Mouse (Mus musculus) kidney, adult 2 months (tissue): Measurements from ENCODE around the gene Cic. TPM values are rescaled to one million over a fixed set of nuclear protein-coding genes. Genes with fewer than 3 reads are reported as not detected.

ENCODE experiments used
- DNase-seq: peaks from one replicate; pipeline ENCODE4 v3.0.0; 2021
- H3K27ac ChIP-seq: fragments of 200-500 bp; 2 replicates; pipeline ENCODE4 v1.5.1; 2012; ENCODE audit warnings: low read depth, low read length, control low read depth, inconsistent platforms; ENCODE audit not compliant: insufficient read depth
- H3K27me3 ChIP-seq: fragments of 200-500 bp; replicated peaks from 2 replicates; pipeline ENCODE4 v1.6.1; 2012; ENCODE audit warnings: mild to moderate bottlenecking, moderate library complexity, low read length, inconsistent platforms; ENCODE audit not compliant: control insufficient read depth, insufficient read depth
- H3K36me3 ChIP-seq: fragments of 200-500 bp; 2 replicates; pipeline ENCODE4 v1.6.1; 2012; ENCODE audit warnings: mild to moderate bottlenecking, moderate library complexity, low read length, inconsistent platforms; ENCODE audit not compliant: control insufficient read depth, insufficient read depth
- H3K4me1 ChIP-seq: fragments of 200-500 bp; 2 replicates; pipeline ENCODE4 v1.6.1; 2011; ENCODE audit warnings: low read length; ENCODE audit not compliant: control insufficient read depth, insufficient read depth
- H3K4me3 ChIP-seq: fragments of 200-500 bp; 2 replicates; pipeline ENCODE4 v1.5.1; 2011; ENCODE audit warnings: mild to moderate bottlenecking, low read depth, low read length, control low read depth; ENCODE audit not compliant: insufficient read depth
- CTCF ChIP-seq: fragments of 200-500 bp; conservative IDR thresholded peaks from 2 replicates; pipeline ENCODE4 v1.5.1; 2011; ENCODE audit warnings: low read depth, mild to moderate bottlenecking, control low read depth, low read length, moderate library complexity, mixed read lengths; ENCODE audit not compliant: insufficient read depth, insufficient read length
- POLR2A ChIP-seq: fragments of 200-500 bp; IDR thresholded peaks from one replicate; pipeline ENCODE4 v1.6.1; 2011; ENCODE audit warnings: low read depth, low read length, control low read depth
- WGBS: fragments of 180-500 bp; shearing (Covaris S2); methylation state at CpG from one replicate; pipeline ENCODE4 v1.1.7; 2018; 5-methylcytosine and 5-hydroxymethylcytosine counted together
- polyA plus RNA-seq: library from polyadenylated mRNA; depleted of rRNA; stranded (reverse); fragments of >200 nt; gene quantifications from 2 replicates; pipeline ENCODE4 v1.2.3, GENCODE M21; 2012

The Cic gene
- polyA plus RNA-seq, 1 experiment: 41.9 TPM

- Histone ChIP-seq H3K4me1 (peaks cover 28% of the 10 kb centered on the region), H3K27ac (peak overlapping the region; percentile 88), H3K27me3 (no peaks in the 10 kb centered on the region), H3K4me3 (peak overlapping the region; percentile 67), H3K36me3 (no peaks in the 10 kb centered on the region; the same call in 1 of the 2 replicates)
- DNase-seq: peak; percentile 99
- 2% methylated on average over 92 of the region's 108 CpGs for WGBS
- no peak for TF ChIP-seq CTCF
- peak; percentile 62 for TF ChIP-seq POLR2A
These were observed 14.5 kb downstream of the Cic start for GRCm38 (mm10) chr7:25281734-25282601.

DNA sequence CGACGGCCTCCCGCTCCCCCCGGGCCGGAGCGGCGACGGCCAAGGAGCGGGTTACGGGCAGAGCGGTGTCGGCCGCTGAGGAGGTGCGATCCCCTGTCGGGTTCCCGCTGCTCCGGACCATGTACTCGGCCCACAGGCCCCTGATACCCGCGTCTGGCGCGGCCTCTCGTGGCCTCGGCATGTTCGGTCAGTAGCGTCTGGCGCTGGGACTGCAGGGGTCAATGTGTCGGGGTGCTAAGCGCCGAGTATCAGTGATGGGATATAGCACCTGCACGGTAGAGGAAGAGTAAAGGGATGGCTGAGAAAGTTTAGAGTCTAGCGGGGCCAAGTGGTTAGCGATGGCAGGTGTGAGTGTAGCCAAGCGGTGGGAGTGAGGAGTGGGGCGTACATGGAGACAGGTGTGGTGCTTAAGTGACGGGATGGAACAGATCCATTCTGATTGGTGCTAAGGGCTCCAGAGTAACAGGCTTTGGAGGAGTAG is 15.3 kb downstream of the Cic start:
- H3K27ac ChIP-seq: peak overlapping the region; percentile 21; the same call in 1 of the 2 replicates
- no peak for TF ChIP-seq POLR2A
- TF ChIP-seq CTCF: no peak
- 1% methylated on average over 30 of the region's 36 CpGs for WGBS
- DNase-seq: peak; percentile 57
- H3K4me1 ChIP-seq: peaks cover 23% of the 10 kb centered on the region
- H3K36me3 ChIP-seq: no peaks in the 10 kb centered on the region; the same call in 1 of the 2 replicates
- H3K4me3 ChIP-seq: peak overlapping the region; percentile 67
- H3K27me3 ChIP-seq: no peaks in the 10 kb centered on the region

DNA sequence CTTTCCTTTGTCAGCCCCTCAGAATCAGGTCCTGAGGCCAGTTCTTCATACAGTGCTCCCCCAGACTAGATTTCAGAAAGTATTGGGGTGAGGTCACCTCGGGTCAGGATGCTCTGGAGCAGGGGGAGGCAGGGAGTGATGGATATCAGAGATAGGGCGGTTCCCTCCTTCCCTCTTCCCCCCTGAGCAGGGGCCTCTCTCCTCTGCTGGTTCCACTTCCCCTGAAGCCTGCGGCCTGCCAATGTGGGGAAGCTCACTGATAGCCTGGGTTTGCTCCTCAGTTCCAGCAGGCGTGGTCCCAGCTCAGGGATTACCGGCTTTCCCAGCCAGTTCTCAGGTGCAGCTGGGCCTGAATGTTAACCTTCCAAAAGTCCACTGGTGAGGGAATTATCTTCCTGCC is 16.1 kb downstream of the Cic start:
- WGBS: 53% methylated on average over 5 of the region's 5 CpGs
- Histone ChIP-seq H3K36me3 (no peaks in the 10 kb centered on the region; the same call in 1 of the 2 replicates), H3K4me1 (peaks cover 20% of the 10 kb centered on the region), H3K4me3 (no peak overlapping the region), H3K27me3 (no peaks in the 10 kb centered on the region), H3K27ac (no peak overlapping the region)
- no peak for DNase-seq
- TF ChIP-seq POLR2A: no peak
- TF ChIP-seq CTCF: no peak

DNA sequence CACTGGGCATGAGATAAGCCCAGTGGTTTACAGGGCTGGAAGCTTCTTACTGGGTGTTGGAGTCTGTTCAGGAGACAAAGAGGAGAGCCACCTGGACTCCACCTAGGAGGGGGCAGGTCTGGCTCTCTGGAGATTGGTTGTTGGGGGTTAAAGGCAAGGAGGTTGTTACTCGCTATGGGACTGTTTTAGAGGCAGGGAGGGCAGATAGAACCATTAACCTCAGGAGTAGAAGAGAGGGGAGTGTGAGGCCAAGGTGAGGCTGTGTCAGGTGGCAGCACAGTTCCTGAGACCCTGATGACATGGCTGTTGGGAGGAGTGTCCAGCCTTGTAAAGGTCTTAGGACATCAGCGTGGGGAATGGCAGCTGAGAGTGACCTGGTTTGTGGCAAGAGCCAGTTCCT is 16.7 kb downstream of the Cic start:
- H3K27ac ChIP-seq: no peak overlapping the region
- H3K4me1 ChIP-seq: peaks cover 20% of the 10 kb centered on the region
- DNase-seq: no peak
- WGBS: 63% methylated on average over 2 of the region's 2 CpGs
- TF ChIP-seq POLR2A (no peak), CTCF (no peak)
- no peaks in the 10 kb centered on the region; the same call in 1 of the 2 replicates for H3K36me3 ChIP-seq
- H3K4me3 ChIP-seq: no peak overlapping the region
- H3K27me3 ChIP-seq: no peaks in the 10 kb centered on the region

DNA sequence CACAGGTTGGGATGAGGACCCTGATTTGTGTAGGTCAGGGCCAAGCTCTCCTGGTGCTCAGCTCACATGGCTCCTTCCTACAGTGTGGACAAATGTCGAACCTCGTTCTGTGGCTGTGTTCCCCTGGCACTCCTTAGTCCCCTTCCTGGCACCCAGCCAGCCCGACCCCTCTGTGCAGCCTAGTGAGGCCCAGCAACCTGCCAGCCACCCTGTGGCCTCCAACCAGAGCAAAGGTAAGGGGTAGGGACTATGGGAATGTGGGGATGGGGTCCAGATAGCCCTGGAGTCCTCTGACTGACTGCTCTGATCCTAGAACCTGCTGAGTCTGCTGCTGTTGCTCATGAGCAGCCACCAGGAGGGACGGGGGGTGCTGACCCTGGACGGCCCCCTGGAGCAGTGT is 17.3 kb downstream of the Cic start:
- WGBS: 53% methylated on average over 5 of the region's 5 CpGs
- peaks cover 20% of the 10 kb centered on the region for H3K4me1 ChIP-seq
- no peak overlapping the region for H3K27ac ChIP-seq
- H3K4me3 ChIP-seq: no peak overlapping the region
- H3K36me3 ChIP-seq: no peaks in the 10 kb centered on the region; the same call in 1 of the 2 replicates
- TF ChIP-seq CTCF (no peak), POLR2A (no peak)
- DNase-seq: no peak
- no peaks in the 10 kb centered on the region for H3K27me3 ChIP-seq

- Histone ChIP-seq H3K36me3 (no peaks in the 10 kb centered on the region; the same call in 1 of the 2 replicates), H3K27me3 (no peaks in the 10 kb centered on the region), H3K4me1 (peaks cover 15% of the 10 kb centered on the region), H3K4me3 (no peak overlapping the region), H3K27ac (no peak overlapping the region)
- DNase-seq: no peak
- 92% methylated on average over 20 of the region's 20 CpGs for WGBS
- no peak for TF ChIP-seq CTCF
- no peak for TF ChIP-seq POLR2A
These were observed 18.2 kb downstream of the Cic start for GRCm38 (mm10) chr7:25285511-25286238.
